Mouse (Mus musculus) cortical plate, adult 2 months (tissue): Measurements from ENCODE around the gene Slc35c1.
"Not testable (repeated sequence)": the region's sequence is repeated elsewhere in the genome, so short reads cannot be mapped to it uniquely, and the experiment has no call there.

Experiments used
- CTCF ChIP-seq: fragments of 200-500 bp; IDR thresholded peaks from 2 replicates; pipeline ENCODE4 v1.5.1; 2011; ENCODE audit warnings: mild to moderate bottlenecking, control low read depth, low read length; ENCODE audit not compliant: insufficient read depth; ENCODE audit errors: extremely low read depth
- POLR2A ChIP-seq: fragments of 200-500 bp; IDR thresholded peaks from 2 replicates; pipeline ENCODE4 v1.6.1; 2011; ENCODE audit warnings: mild to moderate bottlenecking, low read length, control low read depth; ENCODE audit not compliant: insufficient read depth; ENCODE audit errors: extremely low read depth

DNA sequence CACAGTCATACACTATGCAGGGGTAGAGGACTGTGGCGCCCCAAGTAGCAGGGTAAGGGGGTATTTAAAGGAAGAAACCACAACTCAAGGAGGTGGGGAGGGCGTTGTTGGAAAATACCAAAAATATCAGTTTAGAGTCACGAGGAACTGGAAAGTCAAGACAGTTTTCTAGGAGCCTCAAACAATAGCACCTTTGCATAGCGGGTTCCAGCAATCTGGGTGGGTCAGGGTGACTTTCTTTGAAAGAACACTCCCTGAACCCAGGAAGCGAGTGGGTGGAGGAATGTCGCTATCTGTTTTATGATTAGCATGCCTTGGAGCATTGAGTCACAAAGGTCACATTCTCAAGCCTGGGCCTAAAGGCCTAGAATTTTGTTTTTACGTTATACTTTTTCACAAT, 16.2 kb upstream of the Slc35c1 start:
- not testable (repeated sequence) for TF ChIP-seq CTCF, POLR2A
